Mouse (Mus musculus): Measurements from ENCODE around the gene Olfr1394.

The Olfr1394 gene

DNA sequence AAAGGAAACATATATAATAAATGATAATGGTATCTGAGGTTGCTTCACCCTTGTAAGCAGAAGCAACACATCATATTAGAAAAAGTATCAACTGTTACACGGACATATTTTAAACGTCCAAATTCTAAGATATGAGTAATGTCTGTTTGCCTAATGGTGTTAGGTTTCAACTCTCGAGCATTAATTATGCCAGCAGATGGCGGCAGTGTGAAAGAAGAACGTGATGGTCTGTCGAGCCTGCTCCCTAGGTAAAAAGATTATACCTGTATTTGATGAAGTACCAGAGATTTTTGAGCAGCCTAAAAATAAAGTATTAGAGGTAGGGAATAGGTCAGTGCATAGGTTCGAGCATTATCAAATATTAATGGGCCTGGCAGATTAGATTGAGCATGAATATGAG is 35.6 kb downstream of the Olfr1394 start:
- WGBS: 4% methylated on average over 7 of the region's 7 CpGs

DNA sequence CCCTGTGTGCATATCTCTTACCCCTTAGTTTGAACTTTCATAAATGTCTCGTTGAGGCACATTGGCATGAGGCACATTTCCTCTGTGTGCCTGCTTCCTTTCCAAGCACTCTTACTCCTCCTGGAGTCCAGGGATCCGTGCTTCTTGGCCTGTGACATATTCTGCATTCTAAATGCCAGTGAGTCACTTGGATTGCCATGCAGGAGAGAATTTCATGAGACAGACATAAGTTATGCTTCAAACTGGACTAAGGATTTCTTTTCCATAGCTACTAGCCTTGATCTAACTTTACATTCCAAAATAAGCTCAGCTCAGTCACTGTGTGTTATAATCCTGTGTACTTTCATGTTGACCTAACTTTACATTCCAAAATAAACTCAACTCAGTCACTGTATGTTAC is 36.9 kb downstream of the Olfr1394 start:
- 43% methylated on average over 2 of the region's 2 CpGs for WGBS

GRCm38 (mm10) chr11:49194771-49195170 is 40.6 kb downstream of the Olfr1394 start:
- 94% methylated on average over 9 of the region's 9 CpGs for WGBS

GRCm38 (mm10) chr11:49195819-49196322 is 41.7 kb downstream of the Olfr1394 start:
- WGBS: 75% methylated on average over 7 of the region's 7 CpGs

- 43% methylated on average over 2 of the region's 2 CpGs for WGBS
These were observed 47.9 kb downstream of the Olfr1394 start for GRCm38 (mm10) chr11:49202071-49202470.

DNA sequence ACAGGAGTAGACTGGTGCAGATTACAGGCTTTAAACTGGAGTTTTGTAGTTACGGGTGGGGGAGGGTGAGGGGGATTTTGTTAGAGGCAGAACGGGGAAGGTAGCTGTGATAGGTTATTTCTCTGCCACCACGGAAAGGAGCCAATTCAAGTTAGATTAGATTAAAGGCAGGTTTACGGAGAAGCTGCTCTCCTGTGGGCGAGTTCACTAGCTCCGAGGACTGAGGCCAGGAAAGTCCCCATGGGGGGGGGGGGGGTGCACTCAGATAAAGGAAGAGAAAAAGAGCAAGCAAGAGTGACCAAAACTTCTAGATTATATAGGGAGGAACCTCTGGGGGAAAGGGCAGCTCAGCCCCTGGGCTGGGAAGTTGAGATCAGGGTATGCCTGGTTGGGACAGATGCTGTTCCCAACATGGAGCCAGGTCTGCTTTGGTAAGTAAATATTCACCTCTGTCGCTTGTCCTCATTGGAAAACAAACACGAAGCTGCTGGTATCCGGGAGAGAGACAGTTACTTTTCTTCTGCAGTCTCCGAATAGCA is 48.4 kb downstream of the Olfr1394 start:
- 2% methylated on average over 10 of the region's 10 CpGs for WGBS

- under 1% methylated on average over 47 of the region's 47 CpGs for WGBS
These were observed 49.1 kb downstream of the Olfr1394 start, which contains the start of gene Zfp62 for GRCm38 (mm10) chr11:49203129-49203768. Gene Zfp62 (plus strand): TSS chr11:49203292.

GRCm38 (mm10) chr11:49203771-49204497 is 49.8 kb downstream of the Olfr1394 start:
- under 1% methylated on average over 24 of the region's 24 CpGs for WGBS

- 84% methylated on average over 6 of the region's 6 CpGs for WGBS
These were observed 51.0 kb downstream of the Olfr1394 start for GRCm38 (mm10) chr11:49205080-49205590.

- 100% methylated on average over 1 of the region's 1 CpGs for WGBS
These were observed 53.3 kb downstream of the Olfr1394 start for GRCm38 (mm10) chr11:49207495-49207894.
